Mouse (Mus musculus) embryonic facial prominence, embryonic 13.5 days (tissue): ENCODE data around the gene Mcm5. TPM values are rescaled to one million over a fixed set of nuclear protein-coding genes. Genes with fewer than 3 reads are reported as not detected.
A peak's percentile ranks its signal among the peaks of the same experiment; 100 is the strongest.

Experiments
- ATAC-seq: fragments of 200-750 bp; cut with Nextera tagmentation; 2 replicates; pipeline ENCODE4 v1.8.0; 2017; ENCODE audit warnings: low read depth; ENCODE audit not compliant: insufficient number of reproducible peaks, insufficient read depth, low FRiP score, low TSS enrichment
- H3K27ac ChIP-seq: fragments of 300-500 bp; sonication (generic); 2 replicates; pipeline ENCODE4 v1.5.1; 2015; ENCODE audit warnings: moderate library complexity, mild to moderate bottlenecking, inconsistent platforms
- H3K27me3 ChIP-seq: fragments of 300-500 bp; sonication (generic); 2 replicates; pipeline ENCODE4 v1.6.1; 2015; ENCODE audit warnings: mild to moderate bottlenecking, inconsistent platforms
- H3K36me3 ChIP-seq: fragments of 300-500 bp; sonication (generic); 2 replicates; pipeline ENCODE4 v1.6.1; 2015; ENCODE audit warnings: mild to moderate bottlenecking, inconsistent platforms
- H3K4me1 ChIP-seq: fragments of 300-500 bp; sonication (generic); 2 replicates; pipeline ENCODE4 v1.6.1; 2015; ENCODE audit warnings: inconsistent platforms
- H3K4me2 ChIP-seq: fragments of 300-500 bp; sonication (generic); 2 replicates; pipeline ENCODE4 v1.6.1; 2015; ENCODE audit warnings: moderate library complexity, mild to moderate bottlenecking, inconsistent platforms
- H3K4me3 ChIP-seq: fragments of 300-500 bp; sonication (generic); 2 replicates; pipeline ENCODE4 v1.5.1; 2015; ENCODE audit warnings: mild to moderate bottlenecking, inconsistent platforms
- H3K9ac ChIP-seq: fragments of 300-500 bp; sonication (generic); 2 replicates; pipeline ENCODE4 v1.6.1; 2015; ENCODE audit warnings: mild to moderate bottlenecking, inconsistent platforms
- H3K9me3 ChIP-seq: fragments of 300-500 bp; sonication (generic); 2 replicates; pipeline ENCODE4 v1.6.1; 2016; ENCODE audit warnings: inconsistent platforms
- WGBS: fragments of 180-500 bp; shearing (Covaris S2); methylation state at CpG from one replicate; pipeline ENCODE4 v1.1.7; 2015; ENCODE audit warnings: mixed read lengths; 5-methylcytosine and 5-hydroxymethylcytosine counted together
- polyA plus RNA-seq: library from polyadenylated mRNA; unstranded; fragments of >200 nt; fragmentation: Nextera tagmentation; extraction: Ambion mirVana; gene quantifications from 2 replicates; pipeline ENCODE4 v1.2.1, GENCODE M21; 2015

The Mcm5 gene
- polyA plus RNA-seq, 1 experiment from 2014 or later, result 177 TPM

GRCm38 (mm10) chr8:75081364-75082040 lies 27.9 kb upstream of the Mcm5 start:
- no peak overlapping the region for H3K4me3 ChIP-seq
- peaks cover 4% of the 10 kb centered on the region for H3K4me1 ChIP-seq
- WGBS, result 82% methylated on average over 9 of the region's 9 CpGs
- no peak for ATAC-seq
- H3K27me3 ChIP-seq, result no peaks in the 10 kb centered on the region
- H3K9ac ChIP-seq, result no peak overlapping the region
- no peaks in the 10 kb centered on the region for H3K36me3 ChIP-seq
- H3K27ac ChIP-seq, result no peak overlapping the region
- no peak overlapping the region for H3K4me2 ChIP-seq
- H3K9me3 ChIP-seq, result no peaks in the 10 kb centered on the region

- Histone ChIP-seq H3K4me1 (peaks cover 4% of the 10 kb centered on the region), H3K4me2 (no peak overlapping the region), H3K9me3 (no peaks in the 10 kb centered on the region), H3K9ac (no peak overlapping the region), H3K36me3 (no peaks in the 10 kb centered on the region), H3K27me3 (no peaks in the 10 kb centered on the region), H3K27ac (no peak overlapping the region), H3K4me3 (no peak overlapping the region)
- WGBS, result 81% methylated on average over 6 of the region's 6 CpGs
- no peak for ATAC-seq
These were observed 27.1 kb upstream of the Mcm5 start for GRCm38 (mm10) chr8:75082181-75082805.

GRCm38 (mm10) chr8:75083846-75084245 lies 25.5 kb upstream of the Mcm5 start:
- Histone ChIP-seq H3K36me3 (no peaks in the 10 kb centered on the region), H3K27ac (no peak overlapping the region), H3K4me3 (peak overlapping the region; percentile 31), H3K9me3 (no peaks in the 10 kb centered on the region), H3K4me1 (peaks cover 5% of the 10 kb centered on the region), H3K9ac (no peak overlapping the region), H3K4me2 (peak overlapping the region; percentile 57), H3K27me3 (no peaks in the 10 kb centered on the region)
- WGBS, result 3% methylated on average over 17 of the region's 17 CpGs
- ATAC-seq, result peak; percentile 94

- H3K27ac ChIP-seq, result no peak overlapping the region
These were observed 24.8 kb upstream of the Mcm5 start for GRCm38 (mm10) chr8:75084382-75085064.

GRCm38 (mm10) chr8:75086002-75086401 lies 23.4 kb upstream of the Mcm5 start:
- Histone ChIP-seq H3K9ac (no peak overlapping the region), H3K27ac (no peak overlapping the region), H3K4me3 (no peak overlapping the region), H3K9me3 (no peaks in the 10 kb centered on the region), H3K4me2 (no peak overlapping the region), H3K27me3 (no peaks in the 10 kb centered on the region), H3K36me3 (no peaks in the 10 kb centered on the region), H3K4me1 (peaks cover 19% of the 10 kb centered on the region)
- 77% methylated on average over 2 of the region's 2 CpGs for WGBS
- no peak for ATAC-seq

More at GRCm38 (mm10) chr8:75084382-75085064, 24.8 kb upstream of the Mcm5 start:
- 71% methylated on average over 3 of the region's 3 CpGs for WGBS
- no peaks in the 10 kb centered on the region for H3K36me3 ChIP-seq
- H3K9ac ChIP-seq, result no peak overlapping the region
- H3K4me2 ChIP-seq, result peak overlapping the region; percentile 57; the same call in 1 of the 2 replicates
- no peak overlapping the region for H3K4me3 ChIP-seq
- peaks cover 12% of the 10 kb centered on the region for H3K4me1 ChIP-seq
- H3K27me3 ChIP-seq, result no peaks in the 10 kb centered on the region
- no peaks in the 10 kb centered on the region for H3K9me3 ChIP-seq
- ATAC-seq, result no peak

- no peak overlapping the region for H3K27ac ChIP-seq
- peaks cover 19% of the 10 kb centered on the region for H3K4me1 ChIP-seq
- H3K9me3 ChIP-seq, result no peaks in the 10 kb centered on the region
- H3K36me3 ChIP-seq, result no peaks in the 10 kb centered on the region
- no peak overlapping the region for H3K4me2 ChIP-seq
- no peak overlapping the region for H3K9ac ChIP-seq
- no peaks in the 10 kb centered on the region for H3K27me3 ChIP-seq
- ATAC-seq, result no peak
- H3K4me3 ChIP-seq, result no peak overlapping the region
These were observed 22.2 kb upstream of the Mcm5 start for GRCm38 (mm10) chr8:75087127-75087526.

- 16% methylated on average over 6 of the region's 6 CpGs for WGBS
- H3K4me1 ChIP-seq, result peaks cover 20% of the 10 kb centered on the region
- peak overlapping the region; percentile 52 for H3K4me2 ChIP-seq
- peak overlapping the region; percentile 21; the same call in 1 of the 2 replicates for H3K4me3 ChIP-seq
- H3K27ac ChIP-seq, result peak overlapping the region; percentile 74
- 0 out of 2 replicates have a peak, but pooled peaks have one; percentile 20 for ATAC-seq
- H3K36me3 ChIP-seq, result no peaks in the 10 kb centered on the region
- peak overlapping the region; percentile 67 for H3K9ac ChIP-seq
- no peaks in the 10 kb centered on the region for H3K9me3 ChIP-seq
- no peaks in the 10 kb centered on the region for H3K27me3 ChIP-seq
These were observed 20.1 kb upstream of the Mcm5 start for GRCm38 (mm10) chr8:75088989-75089881.

- H3K27me3 ChIP-seq, result no peaks in the 10 kb centered on the region
- H3K9me3 ChIP-seq, result no peaks in the 10 kb centered on the region
- WGBS, result 88% methylated on average over 4 of the region's 4 CpGs
- ATAC-seq, result no peak
- H3K4me3 ChIP-seq, result no peak overlapping the region
- peaks cover 29% of the 10 kb centered on the region for H3K4me1 ChIP-seq
- no peak overlapping the region for H3K4me2 ChIP-seq
- no peaks in the 10 kb centered on the region for H3K36me3 ChIP-seq
- H3K9ac ChIP-seq, result no peak overlapping the region
- no peak overlapping the region for H3K27ac ChIP-seq
These were observed 18.5 kb upstream of the Mcm5 start for GRCm38 (mm10) chr8:75090781-75091365.

GRCm38 (mm10) chr8:75093399-75094156 lies 15.8 kb upstream of the Mcm5 start, which contains the start of gene Hmox1:
Hmox1 (plus strand) TSS chr8:75093621.
- no peak within 1 kb of the TSS; the same call in 1 of the 2 replicates for H3K27ac ChIP-seq
- peak within 1 kb of the TSS; percentile 78 for H3K4me2 ChIP-seq
- peak; percentile 84 for ATAC-seq
- peaks cover 30% of the 10 kb centered on the region for H3K4me1 ChIP-seq
- H3K9ac ChIP-seq, result peak within 1 kb of the TSS; percentile 79
- WGBS, result under 1% methylated on average over 36 of the region's 36 CpGs
- H3K9me3 ChIP-seq, result no peaks in the 10 kb centered on the region
- no peaks in the 10 kb centered on the region for H3K27me3 ChIP-seq
- peaks cover 25% of the 10 kb centered on the region for H3K36me3 ChIP-seq
- peak within 1 kb of the TSS; percentile 65 for H3K4me3 ChIP-seq

GRCm38 (mm10) chr8:75102956-75103355 lies 6.4 kb upstream of the Mcm5 start:
- Histone ChIP-seq H3K4me2 (no peak overlapping the region), H3K36me3 (peaks cover 23% of the 10 kb centered on the region), H3K27me3 (no peaks in the 10 kb centered on the region), H3K9me3 (no peaks in the 10 kb centered on the region), H3K9ac (no peak overlapping the region), H3K4me3 (no peak overlapping the region), H3K27ac (no peak overlapping the region), H3K4me1 (no peaks in the 10 kb centered on the region)
- no peak for ATAC-seq
- 86% methylated on average over 4 of the region's 4 CpGs for WGBS
